Mouse (Mus musculus) bone marrow macrophage, adult 2 months (primary cell): Measurements from ENCODE around the gene Pnrc2. TPM values are rescaled to one million over a fixed set of nuclear protein-coding genes. Genes with fewer than 3 reads are reported as not detected.

ENCODE experiments used
- H3K27ac ChIP-seq: 2 replicates; pipeline ENCODE4 v1.5.1; 2012; ENCODE audit warnings: low read depth, low read length; ENCODE audit not compliant: insufficient read depth
- H3K4me1 ChIP-seq: 2 replicates; pipeline ENCODE4 v1.6.1; 2012; ENCODE audit warnings: low read length; ENCODE audit not compliant: control insufficient read depth, insufficient read depth
- H3K4me3 ChIP-seq: 2 replicates; pipeline ENCODE4 v1.5.1; 2012; ENCODE audit warnings: mild to moderate bottlenecking, low read length, moderate library complexity; ENCODE audit not compliant: insufficient read depth
- CTCF ChIP-seq: IDR thresholded peaks from 2 replicates; pipeline ENCODE4 v1.5.1; 2012; ENCODE audit warnings: low read depth, mild to moderate bottlenecking, low read length, moderate library complexity
- POLR2A ChIP-seq: IDR thresholded peaks from 2 replicates; pipeline ENCODE4 v1.6.1; 2012; ENCODE audit warnings: mild to moderate bottlenecking, low read depth, low read length, borderline replicate concordance
- polyA plus RNA-seq: library from polyadenylated mRNA; stranded (reverse); fragments of >200 nt; gene quantifications from 2 replicates; pipeline ENCODE4 v1.2.4, GENCODE M21; 2012; ENCODE audit not compliant: missing spikeins, insufficient read depth, insufficient read length

The Pnrc2 gene
- polyA plus RNA-seq, 1 experiment: 126 TPM

- peaks cover 16% of the 10 kb centered on the region for H3K4me1 ChIP-seq
- peak overlapping the region; percentile 92 for H3K27ac ChIP-seq
- no peak for TF ChIP-seq POLR2A
- TF ChIP-seq CTCF: no peak
- H3K4me3 ChIP-seq: 0 out of 2 replicates have a peak overlapping the region, but pooled peaks have one; percentile 72
Observed at GRCm38 (mm10) chr4:135854630-135855029, 19.0 kb downstream of the Pnrc2 start.

GRCm38 (mm10) chr4:135853987-135854546 lies 19.6 kb downstream of the Pnrc2 start:
- Histone ChIP-seq H3K4me3 (no peak overlapping the region), H3K27ac (no peak overlapping the region), H3K4me1 (peaks cover 13% of the 10 kb centered on the region)
- no peak for TF ChIP-seq CTCF
- TF ChIP-seq POLR2A: no peak

GRCm38 (mm10) chr4:135851942-135852341 lies 21.7 kb downstream of the Pnrc2 start:
- Histone ChIP-seq H3K4me3 (no peak overlapping the region), H3K27ac (no peak overlapping the region), H3K4me1 (peaks cover 8% of the 10 kb centered on the region)
- TF ChIP-seq POLR2A (no peak), CTCF (no peak)

GRCm38 (mm10) chr4:135850411-135851095 lies 23.1 kb downstream of the Pnrc2 start:
- Histone ChIP-seq H3K4me3 (no peak overlapping the region), H3K27ac (no peak overlapping the region), H3K4me1 (peaks cover 8% of the 10 kb centered on the region)
- TF ChIP-seq CTCF (no peak), POLR2A (no peak)

GRCm38 (mm10) chr4:135847581-135847980 lies 26.1 kb downstream of the Pnrc2 start:
- no peak overlapping the region for H3K27ac ChIP-seq
- TF ChIP-seq POLR2A (no peak), CTCF (no peak)
- H3K4me3 ChIP-seq: no peak overlapping the region
- 0 out of 2 replicates have a peak, but pooled peaks cover 3% of the 10 kb centered on the region for H3K4me1 ChIP-seq

GRCm38 (mm10) chr4:135844400-135844799 lies 29.2 kb downstream of the Pnrc2 start:
- 0 out of 2 replicates have a peak, but pooled peaks cover 3% of the 10 kb centered on the region for H3K4me1 ChIP-seq
- H3K27ac ChIP-seq: no peak overlapping the region
- no peak for TF ChIP-seq POLR2A
- no peak overlapping the region for H3K4me3 ChIP-seq

- Histone ChIP-seq H3K27ac (no peak overlapping the region), H3K4me3 (no peak overlapping the region), H3K4me1 (no peaks in the 10 kb centered on the region)
- TF ChIP-seq CTCF: no peak
- no peak for TF ChIP-seq POLR2A
Observed at GRCm38 (mm10) chr4:135839293-135840011, 34.2 kb downstream of the Pnrc2 start.

- TF ChIP-seq POLR2A (no peak), CTCF (no peak)
- no peak overlapping the region for H3K27ac ChIP-seq
- H3K4me1 ChIP-seq: no peaks in the 10 kb centered on the region
- H3K4me3 ChIP-seq: no peak overlapping the region
Observed at GRCm38 (mm10) chr4:135838925-135839292, 34.7 kb downstream of the Pnrc2 start.

GRCm38 (mm10) chr4:135834124-135834717 lies 39.4 kb downstream of the Pnrc2 start:
- TF ChIP-seq CTCF: no peak
- no peak for TF ChIP-seq POLR2A
- H3K4me3 ChIP-seq: no peak overlapping the region
- H3K27ac ChIP-seq: no peak overlapping the region
- H3K4me1 ChIP-seq: no peaks in the 10 kb centered on the region
